Comparison of ENCODE assay signal across 9 mouse cellular contexts in the genomic region with DNA sequence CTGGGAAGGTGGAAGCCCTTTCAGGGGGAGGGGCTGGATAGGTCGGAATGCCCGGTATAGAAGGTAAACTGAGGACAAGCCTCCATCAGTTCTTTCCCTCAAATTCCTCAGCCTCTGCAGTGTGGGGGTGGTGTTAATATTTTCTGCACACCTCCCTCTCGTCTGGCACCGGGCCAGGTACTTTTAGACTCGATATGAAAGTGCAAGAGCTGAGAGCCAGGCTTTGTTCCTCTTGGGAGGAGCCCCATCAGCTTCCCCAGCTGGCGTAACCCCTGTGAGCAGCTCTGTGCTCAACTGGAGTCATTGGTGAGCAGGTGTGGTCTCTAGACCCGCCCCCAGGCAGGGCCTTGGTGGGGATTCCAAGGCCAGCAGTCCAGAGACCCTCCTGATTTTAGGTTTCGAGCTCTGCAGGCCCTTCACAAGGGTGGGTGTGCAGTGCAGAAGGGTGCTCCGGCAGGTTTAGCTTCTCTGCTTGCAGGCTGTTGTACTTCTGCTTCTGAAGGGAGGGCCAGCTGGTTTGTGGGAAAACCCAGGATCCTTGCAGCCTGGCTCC. TPM values are rescaled to one million over a fixed set of nuclear protein-coding genes. Genes with fewer than 3 reads are reported as not detected.
DNase-seq lines count a peak whose midpoint lies in the region; ATAC-seq lines count a peak whose summit lies in the region.
"Had no signal": no experiment of that assay in that cellular context is flagged by ENCODE, and none has a peak within 500 bp of the region (broad histone marks: within the 10 kb centered on the region; RNA-seq: fewer than 3 reads in every experiment).

No protein-coding gene starts in this region.

- 0 out of 2 replicates have a peak, but pooled peaks cover 4% of the 10 kb centered on the region for H3K36me3 ChIP-seq in forebrain, embryonic 10.5 days (replicated peaks)
- peaks cover 14% of the 10 kb centered on the region for H3K36me3 ChIP-seq in hindbrain, embryonic 15.5 days
- H3K36me3 ChIP-seq in midbrain, embryonic 10.5 days = 0 out of 2 replicates have a peak, but pooled peaks cover 9% of the 10 kb centered on the region

- intact Hi-C loops in left cerebral cortex, postnatal 10 days (cut with DNase I) = no loop called here

- H3K4me2 ChIP-seq in hindbrain, embryonic 15.5 days = peak overlapping the region; percentile 52

- H3K27me3 ChIP-seq in forebrain, embryonic 10.5 days (ENCODE audit: poor library complexity, severe bottlenecking) = peaks cover 47% of the 10 kb centered on the region
- no peaks in the 10 kb centered on the region for H3K27me3 ChIP-seq in hindbrain, embryonic 15.5 days
- peaks cover 32% of the 10 kb centered on the region for H3K27me3 ChIP-seq in midbrain, embryonic 10.5 days (ENCODE audit: low read depth, poor library complexity, severe bottlenecking)

- ATAC-seq in hindbrain, embryonic 15.5 days (ENCODE audit: low FRiP score, low read depth) = no peak

- peak overlapping the region; percentile 22 for H3K4me3 ChIP-seq in forebrain, embryonic 10.5 days
- H3K4me3 ChIP-seq in hindbrain, embryonic 15.5 days = peak overlapping the region; percentile 23
- H3K4me3 ChIP-seq in midbrain, embryonic 10.5 days = peak overlapping the region; percentile 35; the same call in 1 of the 2 replicates

- peak; percentile 45 for DNase-seq in urinary bladder, postnatal 14 days (ENCODE audit: low spot score)
- DNase-seq in urinary bladder, postnatal 10 days (ENCODE audit: low spot score) = no peak
- DNase-seq in forebrain, embryonic 10.5 days (ENCODE audit: extremely low spot score, low spot score) = no peak
- DNase-seq in left cerebral cortex, postnatal 10 days (ENCODE audit: extremely low spot score in 1 of 2, low spot score in 2 of 2) = peak; percentile 59 to 76
- DNase-seq in midbrain, embryonic 10.5 days (ENCODE audit: low spot score) = no peak
- DNase-seq in spleen, postnatal 4 days (ENCODE audit: low spot score in 2 of 2) = peak; percentile 54 to 77
- no peak for DNase-seq in ovary, adult 18-20 months (ENCODE audit: low spot score)

- peak overlapping the region; percentile 32; the same call in 1 of the 2 replicates for H3K9ac ChIP-seq in hindbrain, embryonic 15.5 days

- WGBS in forebrain, embryonic 10.5 days = 21% methylated on average over 9 of the region's 9 CpGs
- WGBS in hindbrain, embryonic 15.5 days = 34% methylated on average over 9 of the region's 9 CpGs
- 28% methylated on average over 9 of the region's 9 CpGs for WGBS in midbrain, embryonic 10.5 days

- peak overlapping the region; percentile 52; the same call in 1 of the 2 replicates for H3K27ac ChIP-seq in forebrain, embryonic 10.5 days
- no peak overlapping the region for H3K27ac ChIP-seq in hindbrain, embryonic 15.5 days (replicated peaks)
- H3K27ac ChIP-seq in midbrain, embryonic 10.5 days (replicated peaks) = peak overlapping the region; percentile 20; the same call in 1 of the 2 replicates

- peaks cover 32% of the 10 kb centered on the region for H3K4me1 ChIP-seq in forebrain, embryonic 10.5 days
- H3K4me1 ChIP-seq in hindbrain, embryonic 15.5 days (replicated peaks) = peaks cover 42% of the 10 kb centered on the region
- peaks cover 21% of the 10 kb centered on the region for H3K4me1 ChIP-seq in midbrain, embryonic 10.5 days

- no peaks in the 10 kb centered on the region for H3K9me3 ChIP-seq in forebrain, embryonic 10.5 days
- no peaks in the 10 kb centered on the region for H3K9me3 ChIP-seq in hindbrain, embryonic 15.5 days
- H3K9me3 ChIP-seq in midbrain, embryonic 10.5 days (replicated peaks) = no peaks in the 10 kb centered on the region

RNA-seq across cellular contexts. Expression of gene Scn2b, which starts 4.7 kb away (rescaled TPM):
- polyA plus RNA-seq in forebrain, embryonic 10.5 days (2016; fragmentation: Nextera tagmentation; extraction: Ambion mirVana) = 3.6 and 4.5 TPM in 2 replicates
- 10.3 TPM in 2 replicates for polyA plus RNA-seq in hindbrain, embryonic 15.5 days (2015; fragmentation: Nextera tagmentation; extraction: Ambion mirVana)
- total RNA-seq in left cerebral cortex, postnatal 10 days (2021) = 10 to 100 TPM; 89.1 to 97.5 TPM
- polyA plus RNA-seq in midbrain, embryonic 10.5 days (2016; fragmentation: Nextera tagmentation; extraction: Ambion mirVana) = 4.2 and 5.6 TPM in 2 replicates

RNA-seq across cellular contexts. Expression of gene Scn4b, which starts 15.9 kb away (rescaled TPM):
- polyA plus RNA-seq in forebrain, embryonic 10.5 days (2016; fragmentation: Nextera tagmentation; extraction: Ambion mirVana) = 0.25 and 0.41 TPM in 2 replicates
- 0.31 and 0.55 TPM in 2 replicates for polyA plus RNA-seq in hindbrain, embryonic 15.5 days (2015; fragmentation: Nextera tagmentation; extraction: Ambion mirVana)
- total RNA-seq in left cerebral cortex, postnatal 10 days (2021) = 10 to 100 TPM in 1 of 2 experiments, 1 to 10 TPM in 1; 4.4 to 11.9 TPM
- polyA plus RNA-seq in midbrain, embryonic 10.5 days (2016; fragmentation: Nextera tagmentation; extraction: Ambion mirVana) = 0.16 and 0.28 TPM in 2 replicates

RNA-seq across cellular contexts. Expression of gene Jaml, which starts 43.3 kb away (rescaled TPM):
- 0.52 and 0.54 TPM in 2 replicates for polyA plus RNA-seq in forebrain, embryonic 10.5 days (2016; fragmentation: Nextera tagmentation; extraction: Ambion mirVana)
- 0.31 and 0.34 TPM in 2 replicates for polyA plus RNA-seq in hindbrain, embryonic 15.5 days (2015; fragmentation: Nextera tagmentation; extraction: Ambion mirVana)
- 1 to 10 TPM in 1 of 2 experiments, under 1 TPM in 1; 0.88 to 1.1 TPM for total RNA-seq in left cerebral cortex, postnatal 10 days (2021)
- polyA plus RNA-seq in midbrain, embryonic 10.5 days (2016; fragmentation: Nextera tagmentation; extraction: Ambion mirVana) = 0.10 and 0.14 TPM in 2 replicates
- polyA plus RNA-seq: testis, adult 2 months had no signal

RNA-seq across cellular contexts. Expression of gene BC049352, which starts 59.5 kb away (rescaled TPM):
- not detected in 2 replicates for polyA plus RNA-seq in forebrain, embryonic 10.5 days (2016; fragmentation: Nextera tagmentation; extraction: Ambion mirVana)
- not detected in 2 replicates for polyA plus RNA-seq in hindbrain, embryonic 15.5 days (2015; fragmentation: Nextera tagmentation; extraction: Ambion mirVana)
- total RNA-seq in left cerebral cortex, postnatal 10 days (2021) = under 1 TPM in 1 of 2 experiments, not detected in 1; 0.32 TPM
- not detected in 2 replicates for polyA plus RNA-seq in midbrain, embryonic 10.5 days (2016; fragmentation: Nextera tagmentation; extraction: Ambion mirVana)

Comparison
In these comparisons a context has a peak if more than half of its experiments do, and no peak if none do; other contexts are left out.
1. DNase-seq: peak in urinary bladder, postnatal 14 days (single experiment), left cerebral cortex, postnatal 10 days (2 of 2) and spleen, postnatal 4 days (2 of 2); none in urinary bladder, postnatal 10 days (single experiment), forebrain, embryonic 10.5 days (single experiment), midbrain, embryonic 10.5 days (single experiment) and ovary, adult 18-20 months (single experiment).
2. Peak in every context shown above with its lines, with median percentiles within 50 percentile points of each other: H3K4me3 ChIP-seq.